Mouse (Mus musculus) forebrain, embryonic 12.5 days (tissue): ENCODE measurements at regions not wholly inside any gene's neighbourhood (a gene's known extent, or its start where the extent isn't known, plus 50 kb on each side); places are given as distances from the start of the nearest gene placed in this dataset.
A peak's percentile ranks its signal among the peaks of the same experiment; 100 is the strongest.

Source experiments
- ATAC-seq: fragments of 200-750 bp; cut with Nextera tagmentation; 2 replicates; pipeline ENCODE4 v1.8.0; 2017; ENCODE audit warnings: moderate TSS enrichment; ENCODE audit not compliant: low FRiP score
- H3K27ac ChIP-seq: fragments of 300-500 bp; sonication (generic); 2 replicates; pipeline ENCODE4 v1.5.1; 2016; ENCODE audit warnings: mild to moderate bottlenecking
- H3K27me3 ChIP-seq: fragments of 300-500 bp; sonication (generic); 2 replicates; pipeline ENCODE4 v1.6.1; 2016; ENCODE audit warnings: mild to moderate bottlenecking
- H3K36me3 ChIP-seq: fragments of 300-500 bp; sonication (generic); replicated peaks from 2 replicates; pipeline ENCODE4 v1.6.1; 2016; ENCODE audit warnings: mild to moderate bottlenecking
- H3K4me1 ChIP-seq: fragments of 300-500 bp; sonication (generic); 2 replicates; pipeline ENCODE4 v1.6.1; 2016
- H3K4me2 ChIP-seq: fragments of 300-500 bp; sonication (generic); 2 replicates; pipeline ENCODE4 v1.6.1; 2016; ENCODE audit warnings: mild to moderate bottlenecking, moderate library complexity
- H3K4me3 ChIP-seq: fragments of 300-500 bp; sonication (generic); replicated peaks from 2 replicates; pipeline ENCODE4 v1.5.1; 2016; ENCODE audit warnings: mild to moderate bottlenecking
- H3K9ac ChIP-seq: fragments of 300-500 bp; sonication (generic); 2 replicates; pipeline ENCODE4 v1.6.1; 2016; ENCODE audit warnings: mild to moderate bottlenecking
- H3K9me3 ChIP-seq: fragments of 300-500 bp; sonication (generic); 2 replicates; pipeline ENCODE4 v1.6.1; 2016
- WGBS: fragments of 180-500 bp; shearing (Covaris S2); methylation state at CpG from one replicate; pipeline ENCODE4 v1.1.7; 2016; 5-methylcytosine and 5-hydroxymethylcytosine counted together

GRCm38 (mm10) chr17:9747893-9748292 is 78.4 kb upstream of the Pabpc6 start:
- no peaks in the 10 kb centered on the region for H3K9me3 ChIP-seq
- no peak overlapping the region for H3K4me3 ChIP-seq
- no peaks in the 10 kb centered on the region for H3K4me1 ChIP-seq
- H3K27ac ChIP-seq, result no peak overlapping the region
- ATAC-seq, result no peak
- H3K4me2 ChIP-seq, result no peak overlapping the region
- no peaks in the 10 kb centered on the region for H3K27me3 ChIP-seq
- 96% methylated on average over 2 of the region's 2 CpGs for WGBS
- no peak overlapping the region for H3K9ac ChIP-seq
- no peaks in the 10 kb centered on the region for H3K36me3 ChIP-seq

DNA sequence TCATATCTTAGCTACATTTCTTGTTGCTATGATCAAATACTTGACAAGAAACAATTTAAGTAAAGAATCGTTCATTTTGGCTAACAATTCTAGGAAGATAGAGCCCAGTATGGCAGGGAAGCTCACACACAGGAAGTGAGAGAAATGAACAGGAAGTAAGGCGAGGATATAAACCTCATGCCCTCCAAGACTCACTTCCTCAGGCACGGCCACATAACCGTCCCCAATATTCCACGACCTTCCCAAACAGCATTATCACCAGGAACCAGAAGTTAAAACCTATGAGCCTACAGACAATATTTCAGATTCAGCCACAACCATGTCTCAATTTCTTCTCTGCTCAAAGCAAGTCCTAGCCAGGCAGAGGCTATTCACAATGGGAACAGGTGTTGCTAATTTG is 73.8 kb upstream of the Pabpc6 start:
- Histone ChIP-seq H3K4me1 (no peaks in the 10 kb centered on the region), H3K27ac (no peak overlapping the region), H3K36me3 (no peaks in the 10 kb centered on the region), H3K4me2 (no peak overlapping the region), H3K27me3 (no peaks in the 10 kb centered on the region), H3K9ac (no peak overlapping the region), H3K9me3 (no peaks in the 10 kb centered on the region), H3K4me3 (no peak overlapping the region)
- 91% methylated on average over 5 of the region's 5 CpGs for WGBS
- ATAC-seq, result no peak

- WGBS, result 77% methylated on average over 5 of the region's 5 CpGs
- Histone ChIP-seq H3K9me3 (no peaks in the 10 kb centered on the region), H3K4me3 (no peak overlapping the region), H3K4me1 (no peaks in the 10 kb centered on the region), H3K9ac (no peak overlapping the region), H3K4me2 (no peak overlapping the region), H3K36me3 (no peaks in the 10 kb centered on the region), H3K27me3 (no peaks in the 10 kb centered on the region), H3K27ac (no peak overlapping the region)
- ATAC-seq, result no peak
Measured at GRCm38 (mm10) chr17:9741321-9741720, 71.8 kb upstream of the Pabpc6 start.

DNA sequence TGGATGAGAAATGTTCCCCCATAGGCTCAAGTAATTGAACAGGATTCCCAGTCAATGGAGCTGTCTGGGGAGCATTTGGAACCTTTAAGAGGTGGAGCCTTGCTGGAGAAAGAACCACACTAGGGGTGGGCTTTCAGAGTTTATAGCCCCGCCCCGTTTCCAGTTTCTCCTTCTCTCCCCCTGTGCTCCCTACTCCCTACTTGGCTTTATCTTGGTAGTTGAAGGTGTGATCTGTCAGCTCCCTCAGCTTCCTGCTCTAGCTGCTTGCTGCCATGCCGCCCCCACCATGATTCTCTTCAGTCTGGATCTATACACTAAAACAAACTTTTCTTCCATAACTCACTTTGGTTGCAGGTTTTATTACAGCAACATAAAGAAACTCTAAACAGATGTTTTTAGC is 59.5 kb upstream of the Pabpc6 start:
- ATAC-seq, result no peak
- Histone ChIP-seq H3K9me3 (no peaks in the 10 kb centered on the region), H3K9ac (no peak overlapping the region), H3K4me1 (peaks cover 27% of the 10 kb centered on the region), H3K4me2 (no peak overlapping the region), H3K4me3 (no peak overlapping the region), H3K27me3 (no peaks in the 10 kb centered on the region), H3K27ac (no peak overlapping the region), H3K36me3 (no peaks in the 10 kb centered on the region)
- 87% methylated on average over 3 of the region's 3 CpGs for WGBS

GRCm38 (mm10) chr17:9725704-9726469 is 56.4 kb upstream of the Pabpc6 start:
- Histone ChIP-seq H3K27ac (peak overlapping the region; percentile 76), H3K9ac (no peak overlapping the region), H3K4me3 (no peak overlapping the region), H3K4me1 (peaks cover 46% of the 10 kb centered on the region), H3K36me3 (no peaks in the 10 kb centered on the region), H3K4me2 (peak overlapping the region; percentile 16; the same call in 1 of the 2 replicates), H3K9me3 (no peaks in the 10 kb centered on the region), H3K27me3 (no peaks in the 10 kb centered on the region)
- 12% methylated on average over 10 of the region's 10 CpGs for WGBS
- peak; percentile 79 for ATAC-seq

DNA sequence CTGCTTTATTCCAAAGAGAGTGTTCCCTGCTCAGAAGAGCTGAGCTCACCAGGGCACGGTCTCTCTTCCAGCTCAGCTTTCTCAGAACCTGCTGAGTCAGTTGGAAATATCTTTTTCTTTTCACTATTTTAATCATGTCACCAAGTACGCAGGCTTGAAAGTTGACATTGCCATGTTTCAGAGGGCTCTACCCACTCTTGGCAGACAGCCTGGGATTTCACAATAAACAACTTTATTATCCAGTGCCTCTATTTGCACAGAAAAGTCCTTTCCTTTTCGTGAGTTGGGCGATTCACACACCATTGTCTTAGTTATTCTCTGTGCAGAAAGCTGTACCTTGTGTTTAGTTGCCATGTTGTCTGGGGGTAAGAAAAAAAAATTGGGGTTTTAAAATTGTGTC is 54.0 kb upstream of the Pabpc6 start:
- no peak overlapping the region for H3K4me3 ChIP-seq
- no peak overlapping the region; the same call in 1 of the 2 replicates for H3K9ac ChIP-seq
- no peaks in the 10 kb centered on the region for H3K36me3 ChIP-seq
- peak overlapping the region; percentile 69 for H3K27ac ChIP-seq
- H3K27me3 ChIP-seq, result no peaks in the 10 kb centered on the region
- 32% methylated on average over 4 of the region's 4 CpGs for WGBS
- peaks cover 46% of the 10 kb centered on the region for H3K4me1 ChIP-seq
- H3K9me3 ChIP-seq, result no peaks in the 10 kb centered on the region
- no peak overlapping the region for H3K4me2 ChIP-seq
- no peak for ATAC-seq

DNA sequence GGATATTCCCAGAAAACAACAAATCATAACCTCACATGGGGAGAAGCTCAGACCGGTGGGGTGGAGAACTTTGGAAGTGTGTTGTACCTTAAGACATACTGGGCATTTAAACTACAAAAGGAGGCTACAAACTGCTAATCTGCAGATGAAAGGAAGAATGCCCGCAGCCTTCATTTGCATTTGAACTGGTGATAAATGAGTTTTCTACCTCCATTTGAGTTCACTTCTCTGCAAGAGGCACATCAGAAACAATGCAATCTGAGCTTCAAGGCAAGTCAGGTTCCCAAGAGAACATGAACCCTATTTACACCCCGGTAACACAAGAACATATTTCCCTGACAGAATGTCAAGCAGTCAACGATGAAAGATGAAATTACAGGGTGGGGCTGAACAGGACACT is 53.2 kb upstream of the Pabpc6 start:
- peaks cover 46% of the 10 kb centered on the region for H3K4me1 ChIP-seq
- no peaks in the 10 kb centered on the region for H3K9me3 ChIP-seq
- no peak overlapping the region for H3K4me2 ChIP-seq
- H3K36me3 ChIP-seq, result no peaks in the 10 kb centered on the region
- ATAC-seq, result no peak
- WGBS, result 5% methylated on average over 4 of the region's 4 CpGs
- peak overlapping the region; percentile 42; the same call in 1 of the 2 replicates for H3K27ac ChIP-seq
- H3K4me3 ChIP-seq, result no peak overlapping the region
- H3K9ac ChIP-seq, result no peak overlapping the region
- H3K27me3 ChIP-seq, result no peaks in the 10 kb centered on the region
